Mouse (Mus musculus): ENCODE measurements around the gene Atp1a2. TPM values are rescaled to one million over a fixed set of nuclear protein-coding genes. Genes with fewer than 3 reads are reported as not detected.

Atp1a2 gene
- total and polyA plus RNA-seq, 3 experiments = 0.07 to 0.23 (median 0.13) TPM

- DNase-seq (ENCODE audit: extremely low read depth) = no peak
- Histone ChIP-seq H3K9ac (ENCODE audit: insufficient read depth, low read depth) (no peak overlapping the region), H3K9me3 (replicated peaks; ENCODE audit: low read length) (no peaks in the 10 kb centered on the region), H3K36me3 (replicated peaks in 1 of 2; ENCODE audit: control insufficient read depth in 1 of 2, insufficient read depth in 1 of 2, low read length in 1 of 2) (no peaks in the 10 kb centered on the region), H3K27ac (ENCODE audit: insufficient read depth, low read depth) (no peak overlapping the region), H3K4me3 (replicated peaks in 1 of 3; ENCODE audit: low read depth in 2 of 3, low read length in 2 of 3, poor library complexity in 1 of 3) (no peak overlapping the region), H3K27me3 (replicated peaks) (peaks cover 23% of the 10 kb centered on the region), H3K4me1 (ENCODE audit: control insufficient read depth in 1 of 2, insufficient read depth in 2 of 2) (peaks cover 13 to 24% of the 10 kb centered on the region in 2 experiments), H3K79me2 (replicated peaks; ENCODE audit: control insufficient read depth, extremely low read depth, insufficient read depth, poor library complexity, severe bottlenecking) (no peaks in the 10 kb centered on the region), H3K4me2 (ENCODE audit: insufficient read depth, low read depth, poor library complexity, severe bottlenecking) (no peak overlapping the region)
- no peak for TF ChIP-seq MAX (IDR thresholded peaks at IDR 0.05; ENCODE audit: low read length)
- TF ChIP-seq MEF2A (IDR thresholded peaks at IDR 0.05; ENCODE audit: borderline replicate concordance, low read depth, low read length) = no peak
- no peak for TF ChIP-seq ETS1 (conservative IDR thresholded peaks at IDR 0.05; ENCODE audit: low read depth, low read length)
- TF ChIP-seq ZMIZ1 (IDR thresholded peaks at IDR 0.05; ENCODE audit: low read depth, low read length) = no peak
- no peak for TF ChIP-seq KAT2A (IDR thresholded peaks at IDR 0.05; ENCODE audit: insufficient replicate concordance, low read length)
- TF ChIP-seq JUN (IDR thresholded peaks at IDR 0.05; ENCODE audit: insufficient read depth, low read depth, low read length) = no peak
- no peak for TF ChIP-seq NELFE (IDR thresholded peaks at IDR 0.05; ENCODE audit: low read depth, low read length)
- TF ChIP-seq USF2 (conservative IDR thresholded peaks at IDR 0.05; ENCODE audit: low read depth, low read length) = no peak
- TF ChIP-seq E2F4 (IDR thresholded peaks at IDR 0.05; ENCODE audit: insufficient replicate concordance, low read depth, low read length) = no peak
- TF ChIP-seq NRF1 (IDR thresholded peaks at IDR 0.05; ENCODE audit: low read depth, low read length) = no peak
- no peak for TF ChIP-seq CHD2 (IDR thresholded peaks at IDR 0.05; ENCODE audit: low read length)
- TF ChIP-seq GABPA (IDR thresholded peaks at IDR 0.05; ENCODE audit: insufficient replicate concordance, low read depth, low read length) = no peak
- no peak for TF ChIP-seq MYC (IDR thresholded peaks at IDR 0.05; ENCODE audit: low read depth, low read length)
- no peak for TF ChIP-seq ELF1 (IDR thresholded peaks at IDR 0.05; ENCODE audit: low read depth, low read length)
- no peak for TF ChIP-seq MAZ (IDR thresholded peaks at IDR 0.05; ENCODE audit: low read depth, low read length)
- no peak for TF ChIP-seq PAX5 (IDR thresholded peaks at IDR 0.05; ENCODE audit: low read length)
- in situ Hi-C loops (cut with MboI; ENCODE audit: low pct_ligation_motif_present, low pct_unique_long_range_greater_than_20kb, low sequenced_read_pairs) (loop anchor here (25.0 kb wide), 2 partner anchors 265 to 490 kb away; partner anchors contain the start of gene Vangl2), dilution Hi-C loops (cut with MboI; ENCODE audit: extremely low pct_ligation_motif_present, extremely low pct_unique_long_range_greater_than_20kb, low sequenced_read_pairs) (no loop called here)
Measured at GRCm38 (mm10) chr1:172302311-172302710, 4.4 kb upstream of the Atp1a2 start.

- Histone ChIP-seq H3K27ac (ENCODE audit: insufficient read depth, low read depth) (no peak overlapping the region), H3K9me3 (replicated peaks; ENCODE audit: low read length) (no peaks in the 10 kb centered on the region), H3K9ac (ENCODE audit: insufficient read depth, low read depth) (no peak overlapping the region), H3K4me1 (ENCODE audit: control insufficient read depth in 1 of 2, insufficient read depth in 2 of 2) (peaks cover 8 to 14% of the 10 kb centered on the region in 2 experiments), H3K4me3 (replicated peaks in 1 of 3; ENCODE audit: low read depth in 2 of 3, low read length in 2 of 3, poor library complexity in 1 of 3) (no peak overlapping the region), H3K36me3 (replicated peaks in 1 of 2; ENCODE audit: control insufficient read depth in 1 of 2, insufficient read depth in 1 of 2, low read length in 1 of 2) (no peaks in the 10 kb centered on the region), H3K27me3 (replicated peaks) (peaks cover 31% of the 10 kb centered on the region), H3K79me2 (replicated peaks; ENCODE audit: control insufficient read depth, extremely low read depth, insufficient read depth, poor library complexity, severe bottlenecking) (no peaks in the 10 kb centered on the region), H3K4me2 (ENCODE audit: insufficient read depth, low read depth, poor library complexity, severe bottlenecking) (no peak overlapping the region)
- in situ Hi-C loops (cut with MboI; ENCODE audit: low pct_ligation_motif_present, low pct_unique_long_range_greater_than_20kb, low sequenced_read_pairs) = loop anchor here (25.0 kb wide), 2 partner anchors 264 to 489 kb away; partner anchors contain the start of gene Vangl2
- DNase-seq (ENCODE audit: extremely low read depth) = no peak
- dilution Hi-C loops (cut with MboI; ENCODE audit: extremely low pct_ligation_motif_present, extremely low pct_unique_long_range_greater_than_20kb, low sequenced_read_pairs) = no loop called here
- TF ChIP-seq HCFC1 (IDR thresholded peaks at IDR 0.05; ENCODE audit: low read depth, low read length) (no peak), MAFK (IDR thresholded peaks at IDR 0.05; ENCODE audit: insufficient replicate concordance, low read length) (no peak), ZNF384 (IDR thresholded peaks at IDR 0.05; ENCODE audit: low read depth, low read length) (no peak), KAT2A (IDR thresholded peaks at IDR 0.05; ENCODE audit: insufficient replicate concordance, low read length) (no peak), RAD21 (IDR thresholded peaks at IDR 0.05; ENCODE audit: low read depth, low read length) (no peak), CHD2 (IDR thresholded peaks at IDR 0.05; ENCODE audit: low read length) (no peak), PAX5 (IDR thresholded peaks at IDR 0.05; ENCODE audit: low read length) (no peak), UBTF (IDR thresholded peaks at IDR 0.05; ENCODE audit: low read depth, low read length) (no peak), ZC3H11A (IDR thresholded peaks at IDR 0.05; ENCODE audit: low read depth, low read length) (no peak), MAX (IDR thresholded peaks at IDR 0.05; ENCODE audit: low read length) (no peak), ZKSCAN1 (IDR thresholded peaks at IDR 0.05; ENCODE audit: borderline replicate concordance, low read depth, low read length) (no peak), NRF1 (IDR thresholded peaks at IDR 0.05; ENCODE audit: low read depth, low read length) (no peak), POLR2AphosphoS2 (IDR thresholded peaks at IDR 0.05; ENCODE audit: low read depth, low read length) (no peak), CHD1 (IDR thresholded peaks at IDR 0.05; ENCODE audit: low read depth, low read length) (no peak), MYC (IDR thresholded peaks at IDR 0.05; ENCODE audit: low read depth, low read length) (no peak), BHLHE40 (IDR thresholded peaks at IDR 0.05; ENCODE audit: low read depth, low read length) (no peak)
Measured at GRCm38 (mm10) chr1:172301180-172301579, 3.3 kb upstream of the Atp1a2 start.

Measured in CH12.LX (cell line).